In the genomic region with DNA sequence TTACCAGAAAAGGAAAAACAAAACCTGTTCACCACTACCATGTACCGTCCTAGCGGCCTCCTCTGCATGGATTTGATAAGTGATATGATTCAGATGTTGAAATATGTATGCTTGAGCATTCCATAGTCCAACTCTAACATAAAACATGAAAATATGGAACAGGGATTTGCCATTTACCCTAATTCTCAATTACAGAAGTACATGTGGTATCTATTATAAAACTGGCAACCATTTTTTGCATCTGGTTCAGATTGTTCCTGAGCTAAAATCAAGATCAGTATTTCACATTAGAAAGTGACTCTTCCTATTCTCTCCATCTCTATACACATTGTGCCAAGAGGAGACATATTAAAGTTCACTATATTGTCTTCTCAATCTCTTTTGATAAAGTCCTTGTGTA, we compare ENCODE assay signal across 18 mouse cellular contexts.
"Had no signal": no experiment of that assay in that cellular context is flagged by ENCODE, and none has a peak within 500 bp of the region (broad histone marks: within the 10 kb centered on the region; RNA-seq: fewer than 3 reads in every experiment).

No protein-coding gene starts in this region.

- H3K9ac ChIP-seq: limb, embryonic 12.5 days; liver, embryonic 13.5 days; midbrain, embryonic 12.5 days; midbrain, embryonic 15.5 days; neural tube, embryonic 13.5 days; stomach, embryonic 15.5 days had no signal

- H3K4me3 ChIP-seq: layer of hippocampus, adult 2 months; limb, embryonic 12.5 days; liver, embryonic 13.5 days; midbrain, embryonic 12.5 days; midbrain, embryonic 15.5 days; myocyte; neural tube, embryonic 13.5 days; stomach, embryonic 15.5 days had no signal

- H3K36me3 ChIP-seq: limb, embryonic 12.5 days; liver, embryonic 13.5 days; midbrain, embryonic 12.5 days; midbrain, embryonic 15.5 days; neural tube, embryonic 13.5 days; stomach, embryonic 15.5 days had no signal

- H3K9me3 ChIP-seq: limb, embryonic 12.5 days; liver, embryonic 13.5 days; midbrain, embryonic 12.5 days; midbrain, embryonic 15.5 days; neural tube, embryonic 13.5 days; stomach, embryonic 15.5 days had no signal

- H3K27ac ChIP-seq: kidney, postnatal 0 days; layer of hippocampus, adult 2 months; limb, embryonic 12.5 days; liver, embryonic 13.5 days; macrophage; midbrain, embryonic 12.5 days; midbrain, embryonic 15.5 days; neural tube, embryonic 13.5 days; stomach, embryonic 15.5 days had no signal

- H3K4me2 ChIP-seq: limb, embryonic 12.5 days; liver, embryonic 13.5 days; midbrain, embryonic 12.5 days; midbrain, embryonic 15.5 days; neural tube, embryonic 13.5 days; stomach, embryonic 15.5 days had no signal

- H3K4me1 ChIP-seq: limb, embryonic 12.5 days; liver, embryonic 13.5 days; midbrain, embryonic 12.5 days; midbrain, embryonic 15.5 days; neural tube, embryonic 13.5 days; stomach, embryonic 15.5 days had no signal

- DNase-seq: layer of hippocampus, adult 9-11 months; liver; liver, embryonic 13.5 days; lung, adult 2 months; lung, postnatal 14 days; retina, postnatal 1 day; right cerebral cortex, postnatal 25 days; spleen, adult 18-20 months; thymus, postnatal 25 days had no signal

- ATAC-seq: midbrain, embryonic 15.5 days had no signal

- H3K27me3 ChIP-seq: limb, embryonic 12.5 days; liver, embryonic 13.5 days; midbrain, embryonic 12.5 days; midbrain, embryonic 15.5 days; neural tube, embryonic 13.5 days; stomach, embryonic 15.5 days had no signal
